Mouse (Mus musculus) embryonic facial prominence, embryonic 15.5 days (tissue): ENCODE data around the gene 4930539E08Rik. TPM values are rescaled to one million over a fixed set of nuclear protein-coding genes. Genes with fewer than 3 reads are reported as not detected.

ENCODE experiments used
- ATAC-seq: fragments of 200-750 bp; cut with Nextera tagmentation; 2 replicates; pipeline ENCODE4 v1.8.0; 2017; ENCODE audit warnings: low read depth, moderate TSS enrichment; ENCODE audit not compliant: insufficient number of reproducible peaks, low FRiP score, low TSS enrichment
- H3K27ac ChIP-seq: fragments of 300-500 bp; sonication (generic); replicated peaks from 2 replicates; pipeline ENCODE4 v1.5.1; 2015; ENCODE audit warnings: mild to moderate bottlenecking, inconsistent platforms
- H3K27me3 ChIP-seq: fragments of 300-500 bp; sonication (generic); 2 replicates; pipeline ENCODE4 v1.6.1; 2015; ENCODE audit warnings: inconsistent platforms
- H3K36me3 ChIP-seq: fragments of 300-500 bp; sonication (generic); 2 replicates; pipeline ENCODE4 v1.6.1; 2015; ENCODE audit warnings: mild to moderate bottlenecking, inconsistent platforms
- H3K4me1 ChIP-seq: fragments of 300-500 bp; sonication (generic); 2 replicates; pipeline ENCODE4 v1.6.1; 2015; ENCODE audit warnings: inconsistent platforms
- H3K4me2 ChIP-seq: fragments of 300-500 bp; sonication (generic); replicated peaks from 2 replicates; pipeline ENCODE4 v1.6.1; 2015; ENCODE audit warnings: mild to moderate bottlenecking, inconsistent platforms
- H3K4me3 ChIP-seq: fragments of 300-500 bp; sonication (generic); replicated peaks from 2 replicates; pipeline ENCODE4 v1.5.1; 2015; ENCODE audit warnings: mild to moderate bottlenecking, inconsistent platforms
- H3K9ac ChIP-seq: fragments of 300-500 bp; sonication (generic); 2 replicates; pipeline ENCODE4 v1.6.1; 2015; ENCODE audit warnings: inconsistent platforms
- H3K9me3 ChIP-seq: fragments of 300-500 bp; sonication (generic); replicated peaks from 2 replicates; pipeline ENCODE4 v1.6.1; 2016; ENCODE audit warnings: inconsistent platforms
- WGBS: fragments of 180-500 bp; shearing (Covaris S2); methylation state at CpG from one replicate; pipeline ENCODE4 v1.1.7; 2015; 5-methylcytosine and 5-hydroxymethylcytosine counted together
- polyA plus RNA-seq: library from polyadenylated mRNA; unstranded; fragments of >200 nt; fragmentation: Nextera tagmentation; extraction: Ambion mirVana; gene quantifications from 2 replicates; pipeline ENCODE4 v1.2.1, GENCODE M21; 2015

The 4930539E08Rik gene
- polyA plus RNA-seq, 1 experiment from 2014 or later = 0.28 TPM

DNA sequence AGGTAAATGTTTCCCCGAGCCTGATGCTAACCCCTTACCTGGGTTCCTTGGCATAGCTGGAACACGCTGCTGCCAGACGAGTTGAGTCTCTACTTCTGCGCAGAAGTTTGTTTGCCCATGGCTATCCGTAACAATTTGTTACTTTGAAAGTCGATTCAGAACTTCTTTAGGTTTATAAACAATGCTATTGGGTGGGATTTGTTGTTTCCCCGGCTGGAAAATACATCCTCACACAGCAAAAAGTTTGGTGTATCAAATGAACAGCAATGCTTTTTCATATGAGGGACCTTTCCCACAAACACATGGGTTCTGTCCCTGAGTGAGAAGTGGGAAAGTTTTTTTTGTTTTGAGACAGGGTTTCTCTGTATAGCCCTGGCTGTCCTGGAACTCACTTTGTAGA is 28.6 kb upstream of the 4930539E08Rik start, which contains the start of gene Pxt1:
TSS of gene Pxt1 (minus strand) at position 101 of the 400 bp plus-strand sequence.
- no peak for ATAC-seq
- no peak within 1 kb of the TSS for H3K4me3 ChIP-seq
- no peaks in the 10 kb centered on the region for H3K4me1 ChIP-seq
- no peaks in the 10 kb centered on the region for H3K9me3 ChIP-seq
- H3K4me2 ChIP-seq = no peak within 1 kb of the TSS
- H3K36me3 ChIP-seq = no peaks in the 10 kb centered on the region
- H3K9ac ChIP-seq = no peak within 1 kb of the TSS
- 84% methylated on average over 7 of the region's 7 CpGs for WGBS
- H3K27me3 ChIP-seq = no peaks in the 10 kb centered on the region
- H3K27ac ChIP-seq = no peak within 1 kb of the TSS

DNA sequence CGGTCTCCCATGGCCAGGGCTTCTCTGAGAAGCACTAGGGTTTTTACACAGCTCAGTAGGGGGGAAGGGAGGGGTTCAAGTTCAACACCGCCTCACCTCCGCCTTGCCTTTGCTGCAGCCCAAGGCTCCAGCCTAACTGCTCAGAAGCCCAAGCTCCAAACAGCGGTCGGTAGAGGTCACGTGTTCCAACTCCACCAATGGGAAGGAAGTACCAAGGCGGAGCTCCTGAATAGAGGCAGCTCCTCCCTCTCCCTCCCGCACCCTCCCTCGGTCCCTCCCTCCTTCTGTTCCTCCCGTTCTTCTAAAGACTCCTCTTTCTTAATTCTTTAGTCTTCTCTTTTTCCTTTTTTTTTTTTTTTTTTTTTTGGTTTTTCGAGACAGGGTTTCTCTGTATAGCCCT is 27.0 kb upstream of the 4930539E08Rik start:
- ATAC-seq = no peak
- Histone ChIP-seq H3K4me2 (no peak overlapping the region), H3K4me1 (no peaks in the 10 kb centered on the region), H3K27me3 (no peaks in the 10 kb centered on the region), H3K4me3 (no peak overlapping the region), H3K9me3 (no peaks in the 10 kb centered on the region), H3K27ac (no peak overlapping the region), H3K36me3 (no peaks in the 10 kb centered on the region), H3K9ac (no peak overlapping the region)
- WGBS = 81% methylated on average over 10 of the region's 11 CpGs

DNA sequence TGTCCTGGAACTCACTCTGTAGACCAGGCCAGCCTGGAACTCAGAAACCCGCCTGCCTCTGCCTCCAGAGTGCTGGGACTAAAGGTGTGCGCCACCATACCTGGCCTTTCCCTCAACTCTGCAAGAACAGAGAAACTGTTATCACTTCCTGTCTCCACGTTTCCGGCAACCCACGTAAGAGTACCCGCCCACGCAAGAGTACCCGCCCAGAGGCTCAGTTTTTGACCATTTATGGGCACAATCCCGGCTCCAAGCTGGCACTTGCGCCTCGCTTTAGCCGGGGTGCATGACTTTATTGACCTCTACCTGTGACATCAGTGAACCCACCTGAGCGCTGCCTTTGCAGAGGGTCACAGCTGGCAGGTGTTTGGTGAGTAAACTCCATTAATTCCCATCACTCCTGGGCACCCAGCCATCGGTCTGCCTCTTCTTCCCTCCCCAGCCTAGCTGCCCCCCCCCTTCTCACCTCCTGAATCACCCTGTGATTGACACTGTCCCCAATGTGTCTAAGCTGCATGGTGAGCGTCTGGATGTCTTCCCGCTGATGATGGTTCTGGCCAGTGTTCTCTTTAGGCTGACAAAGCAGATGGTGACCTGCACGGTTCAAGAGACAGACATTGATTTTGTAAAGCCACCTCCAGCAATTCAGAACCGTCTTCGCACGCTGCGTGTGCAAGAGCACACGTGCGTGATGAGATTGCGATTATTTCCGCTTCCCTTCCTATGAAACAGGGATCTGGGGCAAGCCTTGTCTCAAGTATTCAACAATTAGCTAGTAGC is 25.8 kb upstream of the 4930539E08Rik start:
- 91% methylated on average over 25 of the region's 25 CpGs for WGBS
- ATAC-seq = no peak
- H3K27ac ChIP-seq = no peak overlapping the region

DNA sequence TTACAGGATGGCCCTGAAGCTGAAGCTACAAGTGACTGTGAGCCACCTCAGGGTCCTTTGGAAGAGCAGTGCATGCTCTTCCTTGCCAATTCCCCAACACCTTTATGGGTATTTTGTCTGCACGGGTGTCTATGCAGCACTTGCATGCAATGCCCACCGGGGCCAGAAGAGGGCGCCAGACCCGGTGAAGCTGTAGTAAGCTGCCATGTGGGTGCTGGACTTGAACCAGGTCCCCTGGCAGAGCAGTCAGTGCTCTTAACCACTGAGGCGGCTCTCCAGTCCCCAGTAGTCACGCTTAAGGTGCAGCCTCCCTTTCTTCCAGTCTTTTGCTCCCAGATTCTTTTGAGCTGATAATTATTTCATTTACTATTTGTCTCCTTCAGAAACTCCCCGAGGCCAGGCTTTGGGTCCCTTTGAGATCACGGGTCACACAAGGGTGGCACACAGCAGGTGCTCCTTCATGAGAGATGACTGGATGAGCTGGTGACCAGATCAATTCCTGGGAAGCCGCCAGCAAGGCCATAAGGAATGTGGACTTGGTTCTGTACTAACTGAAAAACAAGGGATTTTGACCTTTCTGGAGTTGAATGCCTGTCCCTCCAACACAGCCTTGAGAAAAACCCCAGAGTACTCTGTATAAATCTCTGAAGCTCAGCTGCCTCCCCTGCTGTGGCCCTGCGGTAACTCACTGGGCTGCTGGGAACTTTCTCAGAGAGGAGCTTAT is 21.7 kb upstream of the 4930539E08Rik start:
- no peak for ATAC-seq
- Histone ChIP-seq H3K4me3 (no peak overlapping the region), H3K36me3 (no peaks in the 10 kb centered on the region), H3K27me3 (no peaks in the 10 kb centered on the region), H3K9ac (no peak overlapping the region), H3K4me2 (no peak overlapping the region), H3K9me3 (no peaks in the 10 kb centered on the region), H3K4me1 (no peaks in the 10 kb centered on the region), H3K27ac (no peak overlapping the region)
- 78% methylated on average over 10 of the region's 10 CpGs for WGBS

More for the DNA sequence above, 25.8 kb upstream of the 4930539E08Rik start:
- Histone ChIP-seq H3K4me2 (no peak overlapping the region), H3K4me3 (no peak overlapping the region), H3K9me3 (no peaks in the 10 kb centered on the region), H3K4me1 (no peaks in the 10 kb centered on the region), H3K9ac (no peak overlapping the region), H3K27me3 (no peaks in the 10 kb centered on the region), H3K36me3 (no peaks in the 10 kb centered on the region)

DNA sequence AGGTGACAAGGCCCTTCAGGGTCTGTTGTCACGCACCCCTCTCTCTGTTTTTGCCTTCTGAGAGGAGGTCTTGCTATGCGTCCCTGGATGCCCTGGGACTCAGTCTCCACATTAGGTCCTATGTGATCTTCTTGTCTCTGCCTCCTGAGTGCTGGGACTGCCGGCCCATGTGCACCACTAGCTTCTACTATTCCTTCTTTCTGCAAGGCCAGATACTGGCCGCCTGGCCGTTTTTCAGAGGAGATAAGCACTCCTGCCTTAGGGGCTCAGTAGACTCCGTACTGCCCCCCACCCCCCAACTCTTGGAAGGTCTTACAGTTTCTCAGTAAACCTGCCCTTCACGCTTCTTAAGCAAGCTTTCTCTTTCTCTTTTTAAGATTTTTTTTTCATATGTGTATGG is 21.0 kb upstream of the 4930539E08Rik start:
- no peaks in the 10 kb centered on the region for H3K4me1 ChIP-seq
- H3K36me3 ChIP-seq = no peaks in the 10 kb centered on the region
- H3K4me2 ChIP-seq = no peak overlapping the region
- no peak overlapping the region for H3K4me3 ChIP-seq
- H3K9me3 ChIP-seq = no peaks in the 10 kb centered on the region
- H3K27me3 ChIP-seq = no peaks in the 10 kb centered on the region
- no peak for ATAC-seq
- no peak overlapping the region for H3K9ac ChIP-seq
- no peak overlapping the region for H3K27ac ChIP-seq
- WGBS = 88% methylated on average over 7 of the region's 7 CpGs

DNA sequence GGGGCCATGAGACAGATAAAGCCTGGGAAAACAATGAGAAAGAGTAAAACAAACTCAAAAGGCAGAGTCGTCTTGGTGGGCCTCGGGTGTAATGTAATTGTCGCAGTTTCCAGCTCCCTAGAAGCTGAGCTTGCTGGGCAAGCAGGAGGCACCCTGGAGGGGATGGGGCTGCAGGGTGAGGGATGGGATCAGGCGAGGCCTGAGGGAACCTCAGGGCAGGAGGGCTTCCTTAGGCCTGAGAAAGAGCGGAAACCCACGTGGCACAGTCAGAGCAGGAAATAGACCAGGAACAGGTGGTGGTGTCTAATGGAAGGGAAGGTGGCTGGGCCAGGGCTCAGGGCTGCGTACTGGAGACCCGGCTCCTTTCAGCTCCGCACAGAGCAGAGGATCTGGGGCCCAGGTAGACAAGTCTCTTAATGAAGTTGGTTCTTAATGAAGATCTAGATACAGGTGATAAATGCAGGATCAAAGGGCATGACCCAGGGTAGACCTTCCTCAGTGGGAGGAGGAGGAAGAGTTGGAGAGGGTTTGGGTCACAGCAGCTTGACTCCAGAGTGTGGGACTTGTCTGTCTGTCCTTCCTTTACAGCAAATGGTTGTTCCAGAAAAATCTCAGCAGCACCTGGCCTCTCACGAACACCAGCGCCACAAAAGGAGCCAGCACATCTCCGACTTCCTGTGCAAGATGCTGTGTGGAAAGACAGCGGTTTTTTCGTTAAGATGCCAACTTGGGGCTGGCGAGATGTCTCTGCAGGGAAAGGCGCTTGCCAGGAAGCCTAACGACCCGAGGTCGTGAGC is 19.2 kb upstream of the 4930539E08Rik start:
- no peaks in the 10 kb centered on the region for H3K36me3 ChIP-seq
- H3K27ac ChIP-seq = no peak overlapping the region
- ATAC-seq = no peak
- WGBS = 62% methylated on average over 19 of the region's 19 CpGs
- H3K4me3 ChIP-seq = no peak overlapping the region
- H3K9ac ChIP-seq = no peak overlapping the region
- H3K4me1 ChIP-seq = peaks cover 10% of the 10 kb centered on the region
- H3K4me2 ChIP-seq = no peak overlapping the region
- H3K27me3 ChIP-seq = no peaks in the 10 kb centered on the region
- no peaks in the 10 kb centered on the region for H3K9me3 ChIP-seq

DNA sequence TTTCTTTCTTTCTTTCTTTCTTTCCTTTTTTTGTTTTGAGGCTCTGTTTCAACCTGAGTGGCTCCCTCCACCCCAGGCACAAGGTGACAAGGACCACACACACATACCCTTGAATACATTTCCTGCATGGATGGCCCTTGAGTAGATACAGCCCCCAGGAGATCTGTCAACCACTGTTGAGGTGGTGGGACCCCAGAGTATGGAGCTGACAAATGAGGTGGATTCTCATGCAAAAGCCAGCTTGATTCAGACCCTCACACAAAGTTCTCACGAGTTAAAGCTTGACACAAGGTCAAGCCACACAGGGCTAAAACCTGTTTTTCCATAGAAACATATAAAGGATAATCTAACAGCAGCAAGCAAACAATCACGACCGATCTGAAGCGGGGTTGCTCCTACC is 17.1 kb upstream of the 4930539E08Rik start:
- WGBS = 85% methylated on average over 4 of the region's 4 CpGs
- Histone ChIP-seq H3K4me2 (no peak overlapping the region), H3K36me3 (no peaks in the 10 kb centered on the region), H3K9ac (no peak overlapping the region), H3K27me3 (no peaks in the 10 kb centered on the region), H3K27ac (no peak overlapping the region), H3K4me1 (peaks cover 10% of the 10 kb centered on the region), H3K9me3 (no peaks in the 10 kb centered on the region), H3K4me3 (no peak overlapping the region)
- ATAC-seq = no peak

DNA sequence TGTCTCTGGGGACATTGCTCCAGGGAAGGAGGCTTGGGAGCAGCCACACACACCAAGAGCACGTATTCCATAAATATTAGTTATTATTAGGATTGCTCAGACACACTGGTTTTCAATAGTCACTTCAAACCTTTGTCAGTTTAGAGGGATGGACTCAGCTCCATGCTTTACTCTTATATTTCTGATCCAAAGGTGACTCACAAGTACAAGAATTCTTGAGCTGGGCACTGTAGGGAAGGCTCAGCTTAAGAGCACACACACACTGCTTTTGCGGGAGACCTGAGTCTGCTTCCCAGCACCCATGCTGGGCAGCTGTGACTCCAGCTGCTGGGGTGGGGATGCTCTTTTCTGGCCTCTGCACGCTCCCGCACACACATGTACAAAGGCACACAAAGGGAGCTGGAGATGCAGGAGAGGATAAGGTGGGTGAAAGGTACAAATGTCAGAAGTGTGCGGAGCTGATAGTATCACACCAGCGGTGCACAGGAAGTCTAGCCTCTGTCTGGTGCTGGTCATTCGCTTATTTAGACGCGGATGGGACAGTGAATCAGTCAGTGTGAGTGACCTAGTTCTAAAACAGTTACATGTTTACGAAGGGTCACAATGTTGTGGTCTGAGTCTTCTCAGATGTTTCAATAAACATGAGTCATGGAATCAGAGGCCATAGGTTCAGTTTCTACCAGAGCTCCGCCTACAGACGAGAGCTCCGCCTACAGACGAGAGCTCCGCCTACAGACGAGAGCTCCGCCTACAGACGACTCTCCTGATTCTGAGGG is 16.5 kb upstream of the 4930539E08Rik start:
- no peak for ATAC-seq
- Histone ChIP-seq H3K36me3 (no peaks in the 10 kb centered on the region), H3K4me3 (no peak overlapping the region), H3K4me1 (peaks cover 15% of the 10 kb centered on the region), H3K9me3 (no peaks in the 10 kb centered on the region), H3K27me3 (no peaks in the 10 kb centered on the region), H3K4me2 (no peak overlapping the region), H3K27ac (peak overlapping the region; percentile 86; the same call in 1 of the 2 replicates), H3K9ac (no peak overlapping the region)
- 88% methylated on average over 18 of the region's 18 CpGs for WGBS

DNA sequence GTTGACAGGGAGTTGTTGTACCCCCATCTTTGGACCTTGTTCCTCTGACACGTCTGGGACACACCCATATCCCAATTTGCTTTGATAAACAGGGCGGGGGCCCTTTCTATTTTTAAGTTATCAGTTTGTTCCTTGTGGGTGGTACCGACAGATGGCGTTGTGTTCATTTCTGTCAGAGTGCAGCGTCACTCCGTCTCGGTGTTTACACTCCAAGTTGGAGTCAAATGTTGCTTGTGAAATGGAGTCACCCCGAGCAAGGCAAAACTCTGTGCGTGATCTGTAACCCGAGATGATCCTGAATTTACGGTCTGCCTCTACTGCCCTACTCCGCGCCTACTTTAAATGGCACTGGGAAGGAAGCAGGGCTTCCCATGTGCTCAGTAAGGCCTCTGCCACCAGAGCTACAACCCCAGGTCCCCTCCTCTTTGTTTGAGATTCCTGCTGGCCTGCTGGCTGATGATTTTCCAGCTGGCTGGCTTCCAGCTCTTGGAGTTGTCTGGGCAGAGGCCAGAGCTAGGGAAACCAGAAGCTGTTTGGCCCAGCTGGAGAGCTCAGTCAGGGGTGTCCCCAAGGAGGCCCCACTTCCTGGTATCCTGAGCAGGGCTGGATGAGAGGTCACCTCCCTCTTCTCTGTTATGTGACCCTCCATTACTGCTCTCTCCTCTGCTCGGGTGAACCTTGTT is 15.4 kb upstream of the 4930539E08Rik start:
- 13% methylated on average over 14 of the region's 14 CpGs for WGBS
- Histone ChIP-seq H3K4me2 (peak overlapping the region; percentile 28), H3K27ac (peak overlapping the region; percentile 86), H3K27me3 (no peaks in the 10 kb centered on the region), H3K4me3 (no peak overlapping the region), H3K4me1 (peaks cover 15% of the 10 kb centered on the region), H3K9ac (no peak overlapping the region), H3K9me3 (no peaks in the 10 kb centered on the region), H3K36me3 (no peaks in the 10 kb centered on the region)
- peak; percentile 88 for ATAC-seq

DNA sequence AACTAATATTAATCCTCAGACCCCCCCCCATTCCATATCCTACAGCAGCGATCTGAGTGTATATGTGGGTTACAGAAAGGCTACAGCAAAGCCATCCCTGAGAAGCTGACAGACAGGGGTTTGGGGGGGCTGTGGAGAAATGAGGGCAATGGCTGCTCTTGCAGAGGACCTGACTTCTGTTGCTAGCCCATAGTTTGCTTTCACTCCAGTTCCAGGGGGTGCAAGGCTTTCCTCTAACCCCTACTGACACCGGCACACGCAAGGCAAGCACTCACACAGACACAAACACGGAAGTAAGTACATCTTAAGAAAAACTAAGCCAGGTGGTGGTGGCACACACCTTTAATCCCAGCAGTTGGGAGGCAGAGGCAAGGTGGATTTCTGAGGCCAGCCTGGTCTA is 14.2 kb upstream of the 4930539E08Rik start:
- Histone ChIP-seq H3K36me3 (no peaks in the 10 kb centered on the region), H3K4me3 (no peak overlapping the region), H3K4me2 (no peak overlapping the region), H3K27me3 (no peaks in the 10 kb centered on the region), H3K4me1 (peaks cover 15% of the 10 kb centered on the region), H3K27ac (no peak overlapping the region), H3K9ac (no peak overlapping the region), H3K9me3 (no peaks in the 10 kb centered on the region)
- no peak for ATAC-seq
- 89% methylated on average over 4 of the region's 4 CpGs for WGBS
